Mouse (Mus musculus) liver, adult 2 months (tissue): ENCODE measurements at regions not wholly inside any gene's neighbourhood (a gene's known extent, or its start where the extent isn't known, plus 50 kb on each side); places are given as distances from the start of the nearest gene placed in this dataset.

ENCODE experiments used
- DNase-seq: peaks from one replicate; pipeline ENCODE4 v3.0.0-alpha.2; 2011; ENCODE audit warnings: low read depth, low spot score; ENCODE audit errors: extremely low read depth
- H3K27ac ChIP-seq: fragments of 200-500 bp; replicated peaks from 2 replicates; pipeline ENCODE4 v1.5.1; 2012; ENCODE audit warnings: low read depth, mild to moderate bottlenecking, control low read depth, inconsistent platforms, low read length; ENCODE audit not compliant: insufficient read depth
- H3K27me3 ChIP-seq: fragments of 200-500 bp; 2 replicates; pipeline ENCODE4 v1.6.1; 2012; ENCODE audit warnings: mild to moderate bottlenecking, moderate library complexity, low read length, inconsistent platforms; ENCODE audit not compliant: control insufficient read depth, insufficient read depth
- H3K36me3 ChIP-seq: fragments of 200-500 bp; 2 replicates; pipeline ENCODE4 v1.6.1; 2012; ENCODE audit warnings: low read length, inconsistent platforms; ENCODE audit not compliant: control insufficient read depth, insufficient read depth
- H3K4me1 ChIP-seq: fragments of 200-500 bp; 2 replicates; pipeline ENCODE4 v1.6.1; 2011; ENCODE audit warnings: low read length; ENCODE audit not compliant: control insufficient read depth, insufficient read depth
- H3K4me3 ChIP-seq: fragments of 200-500 bp; 2 replicates; pipeline ENCODE4 v1.5.1; 2011; ENCODE audit warnings: low read depth, mild to moderate bottlenecking, control low read depth, low read length, moderate library complexity; ENCODE audit not compliant: insufficient read depth
- H3K79me2 ChIP-seq: fragments of 200-500 bp; 2 replicates; pipeline ENCODE4 v1.6.1; 2012; ENCODE audit warnings: inconsistent platforms, mild to moderate bottlenecking, low read length, moderate library complexity; ENCODE audit not compliant: control insufficient read depth, insufficient read depth
- H3K9ac ChIP-seq: fragments of 200-500 bp; 2 replicates; pipeline ENCODE4 v1.6.1; 2012; ENCODE audit warnings: low read depth, mild to moderate bottlenecking, control low read depth, inconsistent platforms, low read length
- CTCF ChIP-seq: fragments of 200-500 bp; IDR thresholded peaks from 2 replicates; pipeline ENCODE4 v1.5.1; 2011; ENCODE audit warnings: low read depth, low read length, control low read depth
- POLR2A ChIP-seq: fragments of 200-500 bp; IDR thresholded peaks from 2 replicates; pipeline ENCODE4 v1.6.1; 2011; ENCODE audit warnings: low read length, control low read depth; ENCODE audit not compliant: insufficient read depth; ENCODE audit errors: extremely low read depth
- WGBS: fragments of 180-500 bp; shearing (Covaris S2); methylation state at CpG from one replicate; pipeline ENCODE4 v1.1.7; 2018; 5-methylcytosine and 5-hydroxymethylcytosine counted together

GRCm38 (mm10) chr2:101263934-101264333 is 360.6 kb upstream of the Rag2 start:
- 76% methylated on average over 4 of the region's 4 CpGs for WGBS
- Histone ChIP-seq H3K27ac (no peak overlapping the region), H3K36me3 (no peaks in the 10 kb centered on the region), H3K4me3 (no peak overlapping the region), H3K9ac (no peak overlapping the region), H3K4me1 (no peaks in the 10 kb centered on the region), H3K27me3 (no peaks in the 10 kb centered on the region), H3K79me2 (no peaks in the 10 kb centered on the region)
- no peak for DNase-seq
- TF ChIP-seq CTCF = no peak
- no peak for TF ChIP-seq POLR2A

- WGBS = 68% methylated on average over 2 of the region's 2 CpGs
- H3K36me3 ChIP-seq = no peaks in the 10 kb centered on the region
- H3K79me2 ChIP-seq = no peaks in the 10 kb centered on the region
- no peak overlapping the region for H3K27ac ChIP-seq
- DNase-seq = no peak
- H3K27me3 ChIP-seq = no peaks in the 10 kb centered on the region
- H3K9ac ChIP-seq = no peak overlapping the region
- no peak overlapping the region for H3K4me3 ChIP-seq
- TF ChIP-seq POLR2A = no peak
- no peak for TF ChIP-seq CTCF
- H3K4me1 ChIP-seq = no peaks in the 10 kb centered on the region
Measured at GRCm38 (mm10) chr2:101266685-101267374, 357.7 kb upstream of the Rag2 start.

GRCm38 (mm10) chr2:101274045-101274664 is 350.4 kb upstream of the Rag2 start:
- 68% methylated on average over 3 of the region's 3 CpGs for WGBS
- no peak for DNase-seq

GRCm38 (mm10) chr2:101284886-101285285 is 339.6 kb upstream of the Rag2 start:
- no peak for DNase-seq
- no peak overlapping the region for H3K4me3 ChIP-seq
- no peaks in the 10 kb centered on the region for H3K4me1 ChIP-seq
- TF ChIP-seq CTCF (no peak), POLR2A (no peak)
- H3K27me3 ChIP-seq = no peaks in the 10 kb centered on the region
- no peak overlapping the region for H3K9ac ChIP-seq
- H3K36me3 ChIP-seq = no peaks in the 10 kb centered on the region
- H3K27ac ChIP-seq = no peak overlapping the region
- no peaks in the 10 kb centered on the region for H3K79me2 ChIP-seq

More at GRCm38 (mm10) chr2:101274045-101274664, 350.4 kb upstream of the Rag2 start:
- H3K9ac ChIP-seq = no peak overlapping the region
- H3K79me2 ChIP-seq = no peaks in the 10 kb centered on the region
- H3K4me1 ChIP-seq = no peaks in the 10 kb centered on the region
- no peaks in the 10 kb centered on the region for H3K27me3 ChIP-seq
- TF ChIP-seq POLR2A (no peak), CTCF (no peak)
- H3K27ac ChIP-seq = no peak overlapping the region
- no peak overlapping the region for H3K4me3 ChIP-seq
- no peaks in the 10 kb centered on the region for H3K36me3 ChIP-seq

GRCm38 (mm10) chr2:101288119-101288518 is 336.4 kb upstream of the Rag2 start:
- no peak overlapping the region for H3K9ac ChIP-seq
- H3K27ac ChIP-seq = no peak overlapping the region
- H3K4me1 ChIP-seq = no peaks in the 10 kb centered on the region
- no peaks in the 10 kb centered on the region for H3K79me2 ChIP-seq
- no peak for TF ChIP-seq POLR2A
- TF ChIP-seq CTCF = no peak
- no peak overlapping the region for H3K4me3 ChIP-seq
- no peaks in the 10 kb centered on the region for H3K27me3 ChIP-seq
- no peaks in the 10 kb centered on the region for H3K36me3 ChIP-seq
- 54% methylated on average over 1 of the region's 1 CpGs for WGBS
- DNase-seq = no peak

- no peak overlapping the region for H3K9ac ChIP-seq
- no peak for DNase-seq
- 29% methylated on average over 2 of the region's 2 CpGs for WGBS
Measured at GRCm38 (mm10) chr2:101289168-101289567, 335.4 kb upstream of the Rag2 start.

More at GRCm38 (mm10) chr2:101289168-101289567, 335.4 kb upstream of the Rag2 start:
- no peaks in the 10 kb centered on the region for H3K4me1 ChIP-seq
- H3K36me3 ChIP-seq = no peaks in the 10 kb centered on the region
- no peaks in the 10 kb centered on the region for H3K27me3 ChIP-seq
- no peak overlapping the region for H3K27ac ChIP-seq
- TF ChIP-seq POLR2A (no peak), CTCF (peak; percentile 26; the same call in 1 of the 2 replicates)
- no peaks in the 10 kb centered on the region for H3K79me2 ChIP-seq
- no peak overlapping the region for H3K4me3 ChIP-seq
